Comparison of ENCODE assay signal across 29 mouse cellular contexts in genomic region chr11:116541183-116541582, GRCm38 (mm10). TPM values are rescaled to one million over a fixed set of nuclear protein-coding genes. Genes with fewer than 3 reads are reported as not detected.
"Had no signal": no experiment of that assay in that cellular context is flagged by ENCODE, and none has a peak within 500 bp of the region (broad histone marks: within the 10 kb centered on the region; RNA-seq: fewer than 3 reads in every experiment).

No protein-coding gene starts in this region.

- H3K4me1 ChIP-seq: hindbrain, embryonic 13.5 days; hindbrain, embryonic 15.5 days; kidney, embryonic 15.5 days; limb, embryonic 12.5 days had no signal

- DNase-seq: forebrain, postnatal 0 days; gastrocnemius, postnatal 14 days; gastrocnemius, postnatal 36 days; heart, adult 11 months; heart, adult 2 months; heart, postnatal 14 days; heart, postnatal 36 days; kidney, adult 11 months; kidney, adult 2 months; kidney, adult 9 months; kidney, postnatal 25 days; kidney, postnatal 4 days; liver had no signal

- ATAC-seq: forebrain, postnatal 0 days; hindbrain, postnatal 0 days; liver, embryonic 12.5 days had no signal

- H3K4me2 ChIP-seq: heart, embryonic 11.5 days; heart, embryonic 13.5 days; heart, embryonic 15.5 days; hindbrain, embryonic 13.5 days; hindbrain, embryonic 15.5 days; kidney, embryonic 15.5 days; limb, embryonic 12.5 days; liver, embryonic 12.5 days had no signal

- H3K9ac ChIP-seq: forebrain, postnatal 0 days; heart, embryonic 13.5 days; heart, embryonic 15.5 days; hindbrain, embryonic 13.5 days; hindbrain, embryonic 15.5 days; kidney, embryonic 15.5 days; liver, embryonic 12.5 days had no signal

- H3K4me3 ChIP-seq: heart, adult 2 months; heart, embryonic 13.5 days; heart, embryonic 15.5 days; hindbrain, embryonic 13.5 days; hindbrain, embryonic 15.5 days; kidney, embryonic 15.5 days; layer of hippocampus, adult 2 months; limb, embryonic 10.5 days; limb, embryonic 12.5 days; liver, embryonic 12.5 days had no signal

- H3K9me3 ChIP-seq: heart, embryonic 13.5 days; heart, embryonic 15.5 days; hindbrain, embryonic 13.5 days; hindbrain, embryonic 15.5 days; kidney, embryonic 15.5 days; limb, embryonic 10.5 days; limb, embryonic 12.5 days; liver, embryonic 12.5 days had no signal

- H3K27me3 ChIP-seq: heart, embryonic 13.5 days; heart, embryonic 15.5 days; hindbrain, embryonic 15.5 days; kidney, embryonic 15.5 days; limb, embryonic 12.5 days; liver, embryonic 12.5 days had no signal

- H3K27ac ChIP-seq: heart, adult 2 months; heart, embryonic 13.5 days; heart, embryonic 15.5 days; hindbrain, embryonic 13.5 days; hindbrain, embryonic 15.5 days; hindbrain, postnatal 0 days; kidney, embryonic 15.5 days; kidney, postnatal 0 days; layer of hippocampus, adult 2 months; limb, embryonic 10.5 days; limb, embryonic 12.5 days had no signal

RNA-seq across cellular contexts. Expression of gene Aanat, which starts 45.0 kb away (rescaled TPM):
- polyA plus RNA-seq: gonadal fat pad, adult 2 months; heart, adult 2 months; heart, embryonic 11.5 days; heart, embryonic 13.5 days; heart, embryonic 15.5 days; heart, postnatal 0 days; hindbrain, embryonic 11.5 days; hindbrain, embryonic 15.5 days; intestine, embryonic 14.5 days; kidney, adult 2 months; kidney, embryonic 15.5 days; kidney, postnatal 0 days; limb, embryonic 10.5 days; limb, embryonic 12.5 days; liver, embryonic 12.5 days had no signal
